Mouse (Mus musculus) megakaryocyte-erythroid progenitor cell, adult 5-6 weeks (primary cell): ENCODE data around the gene Phlda2. TPM values are rescaled to one million over a fixed set of nuclear protein-coding genes. Genes with fewer than 3 reads are reported as not detected.
"Not testable (repeated sequence)": the region's sequence is repeated elsewhere in the genome, so short reads cannot be mapped to it uniquely, and the experiment has no call there.

ENCODE experiments used
- ATAC-seq: replicated peaks from 2 replicates; pipeline ENCODE4 v1.8.0; 2016; ENCODE audit warnings: mild to moderate bottlenecking, inconsistent platforms; ENCODE audit not compliant: severe bottlenecking, poor library complexity, low FRiP score, low TSS enrichment
- total RNA-seq, 2 experiments: library from RNA; stranded (forward) in 1 of 2; stranded (reverse) in 1 of 2; fragments of 200-1000, 215-1000 nt in 1 of 2; fragments of >200 nt in 1 of 2; fragmentation: Nextera tagmentation in 1 of 2; gene quantifications; 2 replicates each; pipeline ENCODE4 v1.2.3; 2014 to 2017

Gene Phlda2
- total RNA-seq (2014; fragmentation: Nextera tagmentation), result 8.4 and 8.5 TPM in 2 replicates
- 6.2 and 15.8 TPM in 2 replicates for total RNA-seq (2017)

DNA sequence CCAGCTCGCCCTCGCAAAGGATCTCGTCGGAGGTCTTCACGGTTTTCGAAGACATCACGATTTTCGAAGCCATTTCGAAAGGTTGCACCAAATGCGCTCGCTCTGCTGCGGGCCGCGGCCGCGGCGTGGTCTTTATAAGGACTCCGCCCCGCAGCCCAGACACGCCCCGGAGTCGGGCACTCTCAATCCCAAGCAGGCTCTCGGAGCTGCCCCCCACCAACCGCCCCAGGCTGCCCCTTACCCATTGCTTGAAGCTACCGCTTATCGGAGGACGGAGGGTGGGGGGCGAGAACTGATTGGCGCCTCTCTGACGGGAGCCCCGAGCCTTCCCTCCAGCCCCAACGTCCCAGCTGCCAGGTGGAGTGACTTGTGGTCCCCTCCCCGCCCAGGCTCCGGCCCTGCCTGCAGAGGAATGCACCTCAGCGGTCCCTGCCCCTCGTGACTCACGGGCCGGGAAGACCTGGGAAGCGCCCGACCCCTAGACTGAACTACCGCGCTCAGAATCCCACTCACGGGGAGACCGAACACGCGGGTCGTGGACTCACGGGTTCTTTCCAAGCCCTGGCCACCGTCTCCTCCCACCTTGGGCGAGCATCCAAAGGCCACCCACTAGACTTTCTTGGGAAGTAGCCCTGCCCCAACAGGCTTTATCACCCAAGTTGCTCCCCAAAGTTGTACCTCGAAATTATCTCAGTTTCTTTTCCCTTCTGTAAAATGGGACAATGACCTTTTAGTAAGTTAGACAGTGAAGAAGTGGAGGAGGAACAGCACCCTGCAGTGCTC lies at the start of gene Phlda2:
Phlda2 (minus strand) TSS at position 733 of the 783 bp plus-strand sequence.
- ATAC-seq, result peak; percentile 39

DNA sequence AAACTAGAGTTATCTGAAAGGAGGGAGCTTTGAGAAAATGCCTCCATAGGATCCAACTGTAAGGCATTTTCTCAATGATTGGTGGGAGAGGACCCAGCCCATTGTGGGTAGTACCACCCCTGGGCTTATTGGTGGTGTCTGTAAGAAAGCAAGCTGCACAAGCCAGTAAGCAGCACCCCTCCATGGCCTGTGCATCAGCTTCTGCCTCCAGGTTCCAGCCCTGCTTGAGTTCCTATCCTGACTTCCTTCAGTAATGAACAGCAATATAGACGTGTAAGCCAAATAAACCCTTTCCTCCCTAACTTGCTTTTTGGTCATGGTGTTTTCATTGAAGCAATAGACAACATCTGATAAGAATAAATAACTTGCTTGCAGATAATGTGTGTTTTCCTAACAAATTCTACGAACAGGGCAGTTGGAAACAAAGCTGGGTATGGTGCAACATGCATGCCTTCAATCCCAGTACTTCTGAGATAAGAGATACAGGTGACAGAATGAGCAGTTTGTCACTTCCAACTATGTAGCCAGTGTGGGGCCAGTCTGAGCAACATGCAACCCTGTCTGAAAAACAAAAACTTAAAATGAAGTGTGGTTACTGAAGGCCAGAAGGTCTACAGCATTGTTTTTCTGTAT lies 46.8 kb upstream of the Phlda2 start:
- ATAC-seq, result peak; percentile 17; the same call in 1 of the 2 replicates

- peak; percentile 94 for ATAC-seq
These were observed 46.1 kb upstream of the Phlda2 start, which contains the start of gene Nap1l4 for GRCm38 (mm10) chr7:143548976-143549457. Gene Nap1l4 (minus strand): TSS chr7:143549106.

GRCm38 (mm10) chr7:143548231-143548961 lies 45.4 kb upstream of the Phlda2 start:
- ATAC-seq, result peak; percentile 53

- ATAC-seq, result no peak
These were observed 43.6 kb upstream of the Phlda2 start for GRCm38 (mm10) chr7:143546554-143546953.

GRCm38 (mm10) chr7:143544368-143544767 lies 41.4 kb upstream of the Phlda2 start:
- ATAC-seq, result no peak

GRCm38 (mm10) chr7:143538671-143539070 lies 35.7 kb upstream of the Phlda2 start:
- ATAC-seq, result peak; percentile 46

GRCm38 (mm10) chr7:143538229-143538628 lies 35.3 kb upstream of the Phlda2 start:
- not testable (repeated sequence) for ATAC-seq

- no peak for ATAC-seq
These were observed 33.3 kb upstream of the Phlda2 start for GRCm38 (mm10) chr7:143536251-143536650.

DNA sequence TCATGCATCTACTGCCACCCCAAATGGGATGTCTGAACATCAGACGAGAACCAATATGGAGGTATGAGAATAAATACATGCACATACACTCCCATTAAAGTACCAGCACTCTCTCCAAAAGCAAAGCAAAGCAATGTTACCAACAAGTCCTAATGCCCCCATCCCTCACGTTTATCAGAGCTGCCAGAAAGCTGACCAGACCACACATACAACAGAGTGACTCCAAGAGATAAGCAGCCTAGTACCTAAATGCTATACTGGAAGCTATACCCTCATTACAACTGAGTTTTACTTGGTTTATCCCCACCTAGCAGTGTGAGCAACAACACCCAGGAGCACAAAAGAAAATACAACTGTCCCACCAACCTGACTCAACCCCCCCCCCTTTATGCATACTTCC lies 30.3 kb upstream of the Phlda2 start:
- ATAC-seq, result peak; percentile 93

DNA sequence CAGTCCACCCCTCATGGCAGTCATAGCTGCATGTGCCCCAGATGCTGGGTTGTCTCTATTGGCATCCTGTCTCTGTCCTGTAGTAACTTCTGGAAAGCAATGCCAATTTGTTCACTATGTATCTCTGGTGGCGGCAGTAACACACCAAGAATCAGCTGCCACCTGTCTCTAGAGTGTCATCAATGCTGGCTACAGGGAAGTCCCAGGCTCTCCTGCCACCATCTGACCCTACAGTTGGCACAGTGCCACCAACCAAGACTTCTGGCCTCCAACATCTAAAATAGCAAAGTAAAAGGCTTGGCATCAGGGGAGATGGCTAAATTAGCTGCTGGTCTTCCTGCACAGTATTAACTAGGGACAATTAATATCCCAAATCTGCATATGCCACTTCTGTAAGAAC lies 29.5 kb upstream of the Phlda2 start:
- ATAC-seq, result no peak

DNA sequence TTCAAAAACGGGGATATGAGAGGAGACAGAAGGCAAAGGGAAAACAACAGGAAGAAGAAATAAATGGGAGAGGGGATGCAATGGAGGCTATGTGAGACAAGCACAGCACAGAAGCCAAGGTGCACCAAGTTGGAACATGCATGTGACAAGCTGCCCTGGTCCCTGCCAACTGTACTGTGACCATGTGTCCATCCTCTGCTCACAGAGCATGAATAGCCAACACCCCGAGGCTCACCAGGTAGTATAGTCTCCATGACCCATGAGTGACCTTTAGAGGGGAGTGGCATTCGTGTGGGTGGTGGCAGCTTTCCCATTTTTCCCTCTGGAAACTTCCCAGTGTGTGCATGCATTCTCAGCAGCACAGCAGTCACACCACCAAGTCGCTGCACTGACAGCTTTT lies 16.4 kb upstream of the Phlda2 start:
- ATAC-seq, result no peak

DNA sequence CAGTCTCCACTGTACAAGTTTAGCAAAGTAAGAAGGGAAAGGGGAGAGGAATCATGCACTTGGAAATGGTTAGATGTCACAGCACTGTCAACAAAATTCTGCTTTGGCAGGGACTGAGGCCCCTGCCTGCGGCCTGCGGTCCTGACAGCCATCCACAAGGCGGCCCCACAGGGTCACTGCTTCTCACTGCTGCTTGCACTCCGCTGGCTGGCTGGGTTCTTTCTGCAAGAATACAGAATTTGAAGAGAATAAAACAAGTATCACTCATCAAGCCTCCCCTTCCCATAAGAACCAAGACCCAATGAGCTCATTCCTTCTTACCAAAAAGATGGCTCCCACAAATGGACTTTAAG lies 11.4 kb upstream of the Phlda2 start:
- ATAC-seq, result no peak

GRCm38 (mm10) chr7:143513763-143514415 lies 10.9 kb upstream of the Phlda2 start:
- no peak for ATAC-seq

GRCm38 (mm10) chr7:143511335-143511712 lies 8.4 kb upstream of the Phlda2 start:
- no peak; the same call in 1 of the 2 replicates for ATAC-seq

DNA sequence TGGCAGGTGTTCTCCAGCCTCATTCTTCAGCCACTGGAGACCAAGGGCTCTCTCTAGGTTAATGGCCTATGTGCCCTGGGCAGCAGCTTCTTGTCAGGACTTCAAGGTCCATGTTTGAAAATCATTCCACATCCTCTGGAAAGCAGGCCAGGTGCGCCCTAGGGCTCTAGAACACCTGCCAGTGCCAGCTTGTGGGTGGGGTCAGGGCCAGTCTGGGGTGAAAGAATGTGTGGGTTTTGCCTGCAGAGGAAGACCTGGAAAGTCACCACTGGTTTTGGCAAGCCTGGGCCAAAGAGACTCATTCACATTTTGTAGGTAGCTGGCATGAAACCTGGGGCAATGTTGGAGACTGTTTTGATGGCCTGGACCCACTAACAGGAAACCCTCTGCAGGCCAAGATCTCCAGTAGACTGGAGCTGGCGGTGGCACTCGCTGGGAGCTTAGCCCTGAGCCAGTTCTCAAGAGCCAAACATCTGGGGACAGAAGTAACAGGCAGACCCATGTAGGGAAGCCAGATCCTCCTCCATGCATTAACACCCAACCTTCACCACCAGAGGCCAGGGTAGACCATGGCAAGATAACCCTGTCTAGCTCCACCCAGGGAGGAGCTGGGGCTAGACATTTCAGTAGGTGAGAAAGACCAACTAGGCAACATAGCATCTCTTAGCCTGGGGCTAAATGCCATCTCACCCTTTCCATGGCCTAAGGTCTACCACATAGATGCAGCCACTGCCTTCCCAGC lies 7.8 kb upstream of the Phlda2 start:
- peak; percentile 53 for ATAC-seq

DNA sequence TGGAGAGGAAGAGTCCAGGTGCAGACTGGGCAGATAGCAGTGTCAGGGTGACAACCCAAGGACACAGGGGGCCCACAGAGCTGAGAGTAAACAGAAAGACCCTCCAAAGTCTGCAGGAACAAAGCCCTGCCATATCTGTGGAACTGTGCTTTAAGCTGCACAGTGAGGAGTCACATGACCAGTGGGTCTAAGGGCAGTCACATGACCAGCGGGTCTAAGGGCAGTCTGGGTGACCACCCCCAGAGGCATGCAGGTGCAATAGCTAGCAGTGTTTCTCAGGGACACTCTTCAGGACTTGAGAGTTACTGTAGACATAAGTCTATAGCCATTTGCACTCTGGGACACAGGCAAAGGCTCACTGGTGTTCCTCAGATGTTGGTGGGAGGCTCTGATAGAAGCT lies 6.6 kb upstream of the Phlda2 start:
- no peak for ATAC-seq

DNA sequence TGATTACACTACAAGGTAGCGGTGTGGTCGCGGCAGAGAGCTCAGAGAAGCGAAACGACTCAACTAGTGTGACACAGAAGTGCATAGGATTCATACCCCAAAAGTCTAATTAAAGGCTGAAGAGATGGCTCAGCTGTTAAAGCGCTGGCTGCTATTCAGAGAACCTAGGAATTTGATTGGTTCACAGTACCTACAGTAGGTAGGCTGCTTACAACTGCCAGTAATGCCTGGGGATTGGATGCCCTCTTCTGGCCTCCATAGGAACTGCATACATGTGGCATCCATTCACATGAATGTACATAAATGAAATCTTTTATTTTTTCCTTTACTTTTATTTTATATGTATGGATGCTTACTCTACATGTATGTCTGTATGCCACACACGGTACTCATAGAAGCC lies 3.7 kb upstream of the Phlda2 start:
- ATAC-seq, result peak; percentile 52

DNA sequence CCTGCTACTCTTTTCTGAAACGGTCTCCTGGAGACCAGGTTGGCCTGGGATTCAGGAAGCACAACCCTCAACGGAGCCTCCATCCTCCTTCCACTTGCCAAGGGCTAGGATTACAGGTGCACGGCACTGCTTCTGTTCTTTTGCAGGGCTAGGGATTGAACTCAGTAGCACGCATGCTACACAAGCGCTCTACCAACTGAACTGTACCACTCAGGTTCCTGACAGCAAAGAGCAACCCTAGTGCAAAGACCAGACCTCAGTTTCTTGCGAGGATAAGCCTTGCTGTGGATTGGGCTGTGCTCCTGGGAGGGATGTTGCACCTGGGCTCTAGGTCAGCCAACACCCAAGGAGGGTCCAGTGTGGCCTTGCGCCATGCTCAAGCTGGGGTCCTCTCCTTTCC lies 3.3 kb upstream of the Phlda2 start:
- ATAC-seq, result no peak
